Mouse (Mus musculus) kidney, postnatal 36 days (tissue): ENCODE measurements at regions not wholly inside any gene's neighbourhood (a gene's known extent, or its start where the extent isn't known, plus 50 kb on each side); places are given as distances from the start of the nearest gene placed in this dataset.

ENCODE experiments used
- DNase-seq, 2 experiments: peaks; one replicate each; pipeline ENCODE4 v3.0.0; 2021 to 2022; ENCODE audit warnings: mixed read lengths in 2 of 2

DNA sequence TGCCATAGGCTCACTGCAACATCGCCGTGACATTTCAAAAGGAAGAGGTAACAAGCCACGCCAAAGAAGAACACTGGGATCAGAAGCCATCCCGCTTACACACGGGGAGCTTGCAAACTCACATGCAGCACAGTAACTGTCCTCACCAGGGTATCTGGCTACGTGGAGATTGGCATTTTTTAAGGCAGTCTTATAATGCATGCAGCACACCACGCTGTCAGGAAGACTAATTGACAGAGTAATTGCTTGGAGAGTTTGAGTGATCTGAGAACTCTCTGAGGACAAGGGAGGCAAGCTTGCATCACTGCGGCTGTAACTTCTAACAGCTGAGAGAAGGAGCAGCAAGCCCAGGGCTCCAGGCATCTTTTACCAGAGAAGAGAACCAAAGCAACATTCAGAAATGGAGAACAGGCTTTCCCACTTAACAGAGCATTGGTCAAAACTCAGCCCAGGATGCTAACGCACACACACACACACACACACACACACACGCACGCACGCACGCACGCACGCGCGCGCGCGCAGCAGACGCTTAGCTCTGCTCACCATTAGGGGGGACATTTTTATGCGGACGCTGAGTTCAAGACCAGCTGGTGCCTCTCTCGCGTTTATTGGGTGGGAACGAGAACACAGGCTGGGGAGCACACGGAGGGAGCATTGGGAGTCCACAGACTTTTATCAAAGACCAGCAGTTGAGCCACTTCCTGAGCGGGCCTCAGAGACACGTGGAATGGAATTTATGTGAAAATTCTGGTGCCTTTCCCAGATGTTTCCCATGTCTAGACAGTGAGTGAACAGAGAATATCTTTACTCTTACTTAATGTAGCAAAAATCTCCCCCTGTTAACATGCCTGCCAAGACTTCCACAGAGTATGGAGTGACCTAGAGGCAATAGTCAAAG lies 66.6 kb downstream of the 1700129C05Rik start:
- no peak for DNase-seq

DNA sequence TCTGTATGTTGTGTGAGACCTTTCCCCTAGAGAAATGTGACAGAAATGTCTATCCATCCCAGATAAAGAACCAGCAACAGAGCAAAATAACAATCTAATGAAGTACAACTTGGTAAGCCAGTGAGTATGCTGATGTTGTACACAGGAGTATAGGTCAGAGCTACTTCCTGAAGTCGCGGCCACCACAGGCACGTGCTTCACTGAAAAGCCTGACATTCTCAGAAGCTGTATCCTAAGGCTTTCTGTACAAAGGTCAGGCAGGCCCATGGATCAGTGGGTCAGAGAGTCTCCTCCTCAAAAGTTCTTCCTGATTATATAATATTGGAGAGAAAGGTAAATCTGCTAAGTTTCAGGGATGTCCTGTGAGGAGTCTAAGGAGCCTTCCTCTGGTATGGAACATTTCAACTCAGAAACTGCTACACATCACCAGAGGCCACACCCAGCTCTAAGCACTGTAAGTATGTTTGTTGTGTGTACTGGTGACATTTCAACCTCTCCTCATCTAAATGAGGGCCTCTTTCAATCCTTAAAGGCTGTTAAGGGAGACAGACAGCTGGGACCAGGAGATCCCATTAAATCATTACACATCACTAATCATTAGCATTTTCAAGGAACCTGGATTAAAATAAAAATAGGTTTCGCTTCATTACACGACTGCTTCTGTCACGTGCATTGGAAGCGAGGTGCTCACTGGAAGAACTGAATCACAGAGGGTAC lies 70.2 kb downstream of the 1700129C05Rik start:
- DNase-seq: peak; percentile 20 to 26

DNA sequence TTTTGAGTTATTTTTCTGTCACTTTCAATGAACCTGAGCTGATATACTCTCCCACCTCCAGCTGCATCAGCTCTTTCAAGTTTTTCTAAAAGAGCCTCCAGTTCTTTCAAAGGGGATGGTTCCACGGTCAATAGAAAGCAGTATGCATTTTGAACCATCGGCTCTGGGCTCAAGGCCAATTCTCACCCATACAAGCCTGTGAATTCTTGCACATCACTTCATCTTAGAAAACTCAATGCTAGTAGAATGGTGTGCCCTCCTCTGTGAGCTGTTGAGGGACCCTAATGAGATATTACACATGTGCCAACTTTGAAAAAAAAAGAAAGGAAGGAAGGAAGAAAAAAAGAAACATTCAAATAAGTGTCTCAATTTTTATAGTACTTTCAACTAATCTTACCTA lies 72.6 kb downstream of the 1700129C05Rik start:
- no peak for DNase-seq

DNA sequence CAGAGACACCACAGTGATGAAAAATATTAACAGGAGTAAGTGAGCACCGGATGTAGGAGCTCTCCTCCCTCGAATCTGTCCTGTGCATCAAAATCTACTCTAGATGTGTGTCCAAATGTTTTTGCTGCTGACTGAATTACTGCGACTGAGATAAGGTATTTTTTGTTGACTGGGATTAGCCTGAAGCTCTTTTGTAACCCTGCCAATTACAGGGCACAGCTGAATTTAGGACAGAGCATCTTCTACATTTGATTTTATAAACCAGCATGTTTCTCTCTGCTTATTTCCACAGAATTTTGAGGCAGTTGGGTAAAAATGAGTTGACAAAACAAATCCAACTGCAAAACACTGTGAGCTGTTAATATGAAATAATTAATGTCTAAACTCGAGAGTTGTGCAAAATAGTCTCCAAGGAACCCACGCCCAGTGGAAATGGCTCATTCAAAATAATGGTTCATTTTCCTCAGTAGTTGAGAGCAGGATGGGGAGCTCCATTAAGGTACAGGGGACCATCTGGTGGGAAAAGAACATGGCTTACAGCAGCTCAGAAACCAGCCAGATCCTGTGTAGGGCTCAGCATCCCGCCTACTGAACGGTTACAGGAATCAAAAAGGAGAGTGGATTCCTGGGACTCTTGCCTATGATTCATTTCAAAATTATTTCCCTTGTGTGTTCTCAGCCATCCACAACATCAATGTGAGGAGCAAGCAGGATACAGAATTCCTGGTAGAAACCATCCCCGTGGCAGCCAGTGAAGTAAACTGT lies 76.1 kb downstream of the 1700129C05Rik start:
- no peak for DNase-seq

GRCm38 (mm10) chr14:59063221-59063620 lies 79.5 kb downstream of the 1700129C05Rik start:
- no peak for DNase-seq

DNA sequence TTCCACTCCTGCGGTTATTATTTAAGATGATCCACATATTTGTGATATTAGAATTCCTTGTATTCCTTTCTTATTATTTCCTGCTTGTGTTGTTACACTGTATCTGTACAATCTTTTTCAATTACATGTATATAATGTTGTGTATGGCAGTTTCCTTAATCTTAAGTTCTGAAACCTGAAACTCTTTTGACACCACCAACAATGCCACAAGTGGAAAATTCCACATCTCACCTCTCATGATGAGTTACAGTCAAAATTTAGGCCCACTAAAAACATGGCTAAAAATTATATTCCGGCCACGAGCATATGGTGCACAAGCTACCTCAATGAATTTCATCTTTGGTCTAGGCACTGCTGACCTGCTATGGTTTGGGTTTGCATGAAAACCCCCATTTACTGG lies 85.9 kb downstream of the 1700129C05Rik start:
- DNase-seq: no peak

GRCm38 (mm10) chr14:59055283-59055682 lies 87.4 kb downstream of the 1700129C05Rik start:
- peak; percentile 31 to 39 for DNase-seq

DNA sequence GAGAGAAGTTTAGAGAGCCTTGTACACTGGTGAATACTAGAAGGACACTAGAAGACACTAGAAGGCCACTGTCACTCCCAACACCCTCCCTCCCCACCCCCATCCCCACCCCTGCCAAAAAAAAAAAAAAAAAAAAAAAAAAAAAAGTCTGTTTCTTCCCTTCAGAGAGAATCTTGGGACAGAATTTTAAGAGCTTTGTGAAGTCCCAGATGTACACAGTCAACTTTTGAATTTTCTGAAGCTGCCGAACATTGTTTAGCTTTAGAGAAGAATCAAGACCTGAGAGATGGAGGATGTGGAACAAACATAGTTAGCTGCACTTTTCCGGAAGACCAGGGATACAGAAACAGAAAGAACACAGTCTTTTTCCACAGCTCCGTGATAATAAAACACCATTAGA lies 90.3 kb downstream of the 1700129C05Rik start:
- no peak for DNase-seq

- DNase-seq: no peak
Observed at GRCm38 (mm10) chr14:59051478-59051879, 91.2 kb downstream of the 1700129C05Rik start.

- DNase-seq: no peak
Observed at GRCm38 (mm10) chr14:59045687-59046086, 97.0 kb downstream of the 1700129C05Rik start.

DNA sequence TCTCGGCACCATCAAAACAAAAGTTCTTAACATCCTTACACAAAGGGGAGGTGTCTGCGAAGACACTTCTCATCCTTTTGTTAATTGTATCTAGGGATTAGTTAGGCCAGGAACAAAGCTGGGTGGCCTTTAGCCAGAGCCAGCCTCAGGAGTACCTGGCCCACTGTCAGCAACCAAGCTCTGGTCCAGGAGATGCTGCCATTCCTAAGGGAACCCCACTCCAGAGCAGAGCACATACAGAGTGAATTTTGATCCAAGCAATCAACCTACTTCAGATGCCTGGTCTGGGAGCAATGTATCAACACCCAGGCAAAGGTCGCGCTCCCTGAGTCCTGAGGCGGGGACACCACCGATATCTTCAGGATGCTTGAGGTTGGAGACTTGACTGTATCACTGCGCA lies 97.5 kb downstream of the 1700129C05Rik start:
- DNase-seq: no peak

DNA sequence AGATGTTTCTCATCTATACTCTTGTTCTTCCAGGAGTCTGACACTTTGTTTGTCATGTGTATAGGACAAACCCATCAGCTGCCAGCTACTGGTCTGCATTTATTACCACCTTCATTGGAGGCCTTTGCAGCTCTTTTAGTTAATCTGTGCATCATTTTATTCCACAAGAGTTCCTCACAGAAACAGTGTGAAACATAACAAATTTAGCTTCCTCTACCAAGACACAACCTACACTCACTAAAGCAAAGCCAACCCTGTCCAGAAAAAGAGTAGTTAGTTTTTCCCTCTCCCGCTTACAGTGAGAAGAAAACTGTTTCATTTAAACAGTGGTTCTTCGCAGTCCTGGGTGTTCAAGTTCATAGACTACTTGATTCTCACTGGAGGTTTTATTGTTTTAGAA lies 100.5 kb downstream of the 1700129C05Rik start:
- DNase-seq: no peak

GRCm38 (mm10) chr14:59025757-59026156 lies 116.9 kb downstream of the 1700129C05Rik start:
- peak; percentile 64 to 84 for DNase-seq

DNA sequence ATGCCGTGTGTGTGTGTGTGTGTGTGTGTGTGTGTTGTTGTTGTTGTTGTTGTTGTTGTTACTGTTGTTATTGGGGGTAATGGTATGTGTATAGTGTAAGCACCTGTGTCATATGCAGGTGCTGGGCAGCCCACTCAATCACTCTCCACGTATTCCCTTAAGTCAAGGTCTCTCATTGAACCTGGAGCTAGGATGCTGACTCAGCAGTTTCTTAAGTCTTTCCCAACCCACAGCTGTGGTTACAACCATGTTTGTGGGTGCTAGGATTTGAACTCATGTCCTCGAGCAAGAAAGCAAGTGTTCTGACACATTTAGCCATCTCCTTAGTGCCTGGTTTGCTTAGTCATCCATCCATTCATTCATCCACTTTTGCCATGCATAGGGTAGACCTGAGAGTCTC lies 133.2 kb downstream of the 1700129C05Rik start:
- DNase-seq: no peak

- DNase-seq: no peak
Observed at GRCm38 (mm10) chr14:58999106-58999778, 143.5 kb downstream of the 1700129C05Rik start.

DNA sequence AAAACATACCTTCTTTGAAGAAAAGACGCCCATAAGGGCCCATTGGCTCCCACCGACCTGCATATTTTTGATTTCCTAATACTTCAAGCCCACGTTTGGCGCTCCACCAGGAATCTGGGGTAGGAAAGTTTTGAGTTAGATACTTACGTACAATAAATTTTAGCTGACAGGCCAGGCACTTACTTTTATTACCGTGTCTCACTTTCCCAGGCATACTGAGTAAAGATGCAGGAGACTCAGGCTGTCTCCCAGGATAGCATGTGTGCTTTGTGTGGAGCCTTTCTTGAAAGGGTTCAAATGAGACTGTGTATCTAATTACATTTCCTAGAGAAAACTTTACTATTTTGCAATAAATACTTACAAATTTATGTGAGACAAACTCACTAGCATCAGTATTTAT lies 147.7 kb downstream of the 1700129C05Rik start:
- DNase-seq: no peak

DNA sequence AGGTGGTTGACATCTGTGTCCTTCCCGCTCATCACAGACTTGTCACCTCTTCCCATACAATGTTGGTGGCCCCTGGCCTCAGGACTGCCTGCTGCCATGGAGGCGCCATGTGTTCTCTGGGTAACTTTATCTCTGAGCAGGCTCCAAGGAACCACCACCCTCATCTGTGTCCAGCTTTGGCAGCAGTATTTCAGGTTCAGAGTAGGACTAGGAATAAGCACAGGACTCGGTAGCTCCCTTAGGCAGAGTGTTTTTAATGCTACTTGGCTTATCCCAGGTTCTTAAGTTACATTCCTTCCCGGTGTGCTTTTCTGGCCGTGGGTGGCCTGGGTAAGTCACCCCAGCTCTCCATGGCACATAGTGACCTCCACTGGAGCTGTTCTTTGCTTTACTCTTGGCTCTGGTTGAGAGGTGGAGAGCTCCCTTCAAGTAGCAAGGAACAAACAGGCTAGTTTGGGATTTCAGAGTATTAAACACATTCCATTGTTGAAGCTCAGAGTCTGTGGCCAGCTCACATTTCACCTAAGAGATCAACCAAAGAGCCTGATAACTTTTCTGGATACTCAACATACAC lies 153.0 kb downstream of the 1700129C05Rik start:
- DNase-seq: no peak

DNA sequence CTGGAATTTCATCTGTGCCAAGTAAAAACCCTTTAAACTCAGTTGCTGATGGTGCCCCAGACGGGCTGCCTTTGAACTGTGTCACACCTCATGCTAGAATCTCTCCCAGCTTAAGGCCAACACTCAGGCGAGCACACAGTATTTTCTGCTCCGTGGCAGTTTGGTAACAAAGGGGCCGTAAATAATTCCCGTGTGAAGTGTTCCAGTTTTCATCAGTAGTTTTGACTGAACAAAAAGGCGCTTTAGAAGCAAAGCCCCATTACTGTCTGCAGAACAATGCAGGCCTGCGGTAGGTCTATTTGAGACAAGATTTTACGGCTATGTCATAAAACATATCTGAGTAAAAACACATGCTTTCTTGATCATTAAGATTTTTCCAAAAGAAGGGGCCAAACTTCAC lies 155.0 kb downstream of the 1700129C05Rik start:
- no peak for DNase-seq

DNA sequence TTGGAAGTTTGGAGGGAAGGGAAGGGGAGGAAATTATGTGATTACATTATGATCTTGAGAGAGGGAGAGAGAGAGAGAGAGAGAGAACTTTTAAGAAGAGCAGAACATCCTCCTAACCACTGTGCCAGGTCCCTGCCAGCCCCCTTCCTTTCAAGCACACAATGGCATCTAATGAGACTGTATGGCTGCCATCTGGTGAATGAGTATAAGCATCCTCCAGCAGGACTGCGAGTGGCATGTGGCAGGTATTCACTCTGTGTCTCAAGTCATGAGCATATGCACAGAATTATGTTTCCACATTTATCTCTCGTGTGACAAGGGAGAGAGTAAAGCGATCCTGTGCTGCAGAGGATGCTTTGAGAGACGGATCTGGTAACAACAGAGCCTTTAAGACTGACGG lies 156.9 kb downstream of the 1700129C05Rik start:
- no peak for DNase-seq

- DNase-seq: no peak
Observed at GRCm38 (mm10) chr14:58976791-58977190, 165.9 kb downstream of the 1700129C05Rik start.

DNA sequence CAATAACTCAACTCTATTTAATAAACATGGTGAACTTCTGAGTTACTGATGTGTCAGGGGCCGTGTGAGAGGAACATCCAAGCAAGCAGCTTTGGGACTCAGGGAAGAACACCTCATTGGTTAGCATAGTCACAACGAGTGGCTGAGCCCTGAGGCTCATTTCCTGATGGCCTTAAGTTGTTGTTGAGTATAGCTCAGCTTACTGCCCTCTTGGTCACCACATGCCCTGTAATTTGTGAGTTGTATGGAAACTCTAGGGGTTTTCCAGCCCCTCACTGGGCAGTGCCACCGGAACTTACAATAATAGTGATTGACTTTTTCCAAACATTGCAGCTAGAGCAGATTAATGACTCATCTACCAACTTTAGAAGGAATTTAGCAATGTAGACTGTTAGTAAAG lies 173.4 kb downstream of the 1700129C05Rik start:
- no peak for DNase-seq

GRCm38 (mm10) chr14:58967975-58968374 lies 174.7 kb downstream of the 1700129C05Rik start:
- DNase-seq: no peak
